Mouse (Mus musculus): ENCODE measurements at regions not wholly inside any gene's neighbourhood (a gene's known extent, or its start where the extent isn't known, plus 50 kb on each side); places are given as distances from the start of the nearest gene placed in this dataset.
"Not testable (repeated sequence)": the region's sequence is repeated elsewhere in the genome, so short reads cannot be mapped to it uniquely, and the experiment has no call there.

DNA sequence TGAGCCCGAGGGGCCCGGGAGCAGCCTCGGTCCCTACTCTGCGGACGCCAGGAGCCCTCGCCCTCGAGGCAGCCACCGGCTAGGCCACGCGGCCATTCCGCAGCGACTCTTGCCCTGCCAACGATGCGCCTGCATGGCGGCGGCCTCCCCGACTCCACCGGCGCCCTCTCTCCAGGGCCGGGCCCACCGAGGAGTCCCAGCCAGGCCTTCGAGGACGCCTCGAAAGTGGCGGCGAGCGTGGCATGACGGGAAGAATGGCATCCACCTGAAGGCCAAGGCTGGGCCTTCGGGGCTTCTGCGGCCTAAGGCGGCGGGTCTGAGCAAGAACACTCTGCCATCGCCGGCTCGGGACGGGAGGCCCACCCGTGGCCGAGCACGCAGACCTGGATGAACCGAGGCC is 124.6 kb upstream of the Zfp637 start:
- WGBS: 91% methylated on average over 12 of the region's 40 CpGs
- H3K27me3 ChIP-seq (replicated peaks; ENCODE audit: low read depth, poor library complexity, severe bottlenecking); H3K9me3 ChIP-seq; DNase-seq (ENCODE audit: low spot score); H3K27ac ChIP-seq (replicated peaks); H3K4me1 ChIP-seq; H3K36me3 ChIP-seq (replicated peaks); H3K4me3 ChIP-seq: not testable (repeated sequence)

DNA sequence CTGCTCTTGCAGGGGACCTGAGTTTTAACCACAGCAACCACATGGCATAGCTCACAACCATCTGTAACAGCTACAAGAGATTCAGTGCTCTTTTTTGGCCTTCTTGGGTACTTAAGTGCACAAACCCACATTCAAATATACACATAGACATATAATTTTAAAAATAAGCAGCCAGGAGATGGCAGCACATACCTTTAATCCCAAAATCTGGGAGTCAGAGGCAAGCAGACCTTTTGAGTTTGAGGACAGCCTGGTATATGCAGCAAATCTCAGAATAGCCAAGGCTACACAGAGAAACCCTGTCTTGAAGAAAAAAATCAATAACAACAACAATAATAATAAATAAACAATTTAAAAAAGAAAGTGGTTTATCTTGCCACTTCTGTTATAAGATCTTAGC is 88.6 kb upstream of the Zfp637 start:
- not testable (repeated sequence) for H3K27ac ChIP-seq (replicated peaks); H3K9me3 ChIP-seq; H3K36me3 ChIP-seq (replicated peaks); DNase-seq (ENCODE audit: low spot score); H3K4me3 ChIP-seq; H3K4me1 ChIP-seq; H3K27me3 ChIP-seq (replicated peaks; ENCODE audit: low read depth, poor library complexity, severe bottlenecking)

GRCm38 (mm10) chr6:117755682-117756081 is 85.3 kb upstream of the Zfp637 start:
- not testable (repeated sequence) for H3K9me3 ChIP-seq; H3K27ac ChIP-seq (replicated peaks); H3K36me3 ChIP-seq (replicated peaks); H3K4me3 ChIP-seq; H3K4me1 ChIP-seq; DNase-seq (ENCODE audit: low spot score); H3K27me3 ChIP-seq (replicated peaks; ENCODE audit: low read depth, poor library complexity, severe bottlenecking)
- WGBS: 91% methylated on average over 2 of the region's 2 CpGs

GRCm38 (mm10) chr6:117756176-117756575 is 84.8 kb upstream of the Zfp637 start:
- Histone ChIP-seq H3K4me3 (no peak overlapping the region), H3K27me3 (replicated peaks; ENCODE audit: low read depth, poor library complexity, severe bottlenecking) (no peaks in the 10 kb centered on the region), H3K4me1 (no peaks in the 10 kb centered on the region), H3K27ac (replicated peaks) (no peak overlapping the region), H3K9me3 (no peaks in the 10 kb centered on the region), H3K36me3 (replicated peaks) (no peaks in the 10 kb centered on the region)
- 72% methylated on average over 9 of the region's 9 CpGs for WGBS
- DNase-seq (ENCODE audit: low spot score): no peak

GRCm38 (mm10) chr6:117758516-117758915 is 82.5 kb upstream of the Zfp637 start:
- H3K27ac ChIP-seq (replicated peaks); H3K36me3 ChIP-seq (replicated peaks); H3K9me3 ChIP-seq; H3K4me1 ChIP-seq; H3K4me3 ChIP-seq; H3K27me3 ChIP-seq (replicated peaks; ENCODE audit: low read depth, poor library complexity, severe bottlenecking): not testable (repeated sequence)
- DNase-seq (ENCODE audit: low spot score): peak; percentile 45
- 15% methylated on average over 6 of the region's 6 CpGs for WGBS

GRCm38 (mm10) chr6:117771506-117771905 is 69.5 kb upstream of the Zfp637 start:
- H3K27ac ChIP-seq (replicated peaks): no peak overlapping the region
- no peak for DNase-seq (ENCODE audit: low spot score)
- WGBS: 85% methylated on average over 7 of the region's 7 CpGs
- no peaks in the 10 kb centered on the region for H3K27me3 ChIP-seq (replicated peaks; ENCODE audit: low read depth, poor library complexity, severe bottlenecking)
- H3K4me3 ChIP-seq: no peak overlapping the region
- H3K36me3 ChIP-seq (replicated peaks): no peaks in the 10 kb centered on the region
- H3K4me1 ChIP-seq: no peaks in the 10 kb centered on the region
- no peaks in the 10 kb centered on the region for H3K9me3 ChIP-seq

GRCm38 (mm10) chr6:117772396-117772795 is 68.6 kb upstream of the Zfp637 start:
- peaks cover 4% of the 10 kb centered on the region for H3K4me1 ChIP-seq
- no peaks in the 10 kb centered on the region for H3K27me3 ChIP-seq (replicated peaks; ENCODE audit: low read depth, poor library complexity, severe bottlenecking)
- H3K36me3 ChIP-seq (replicated peaks): no peaks in the 10 kb centered on the region
- H3K9me3 ChIP-seq: no peaks in the 10 kb centered on the region
- no peak overlapping the region for H3K4me3 ChIP-seq
- no peak for DNase-seq (ENCODE audit: low spot score)
- no peak overlapping the region for H3K27ac ChIP-seq (replicated peaks)

GRCm38 (mm10) chr6:117775304-117776050 is 65.5 kb upstream of the Zfp637 start:
- no peak overlapping the region for H3K4me3 ChIP-seq
- no peak for DNase-seq (ENCODE audit: low spot score)
- H3K9me3 ChIP-seq: no peaks in the 10 kb centered on the region
- no peak overlapping the region for H3K27ac ChIP-seq (replicated peaks)
- no peaks in the 10 kb centered on the region for H3K36me3 ChIP-seq (replicated peaks)
- H3K27me3 ChIP-seq (replicated peaks; ENCODE audit: low read depth, poor library complexity, severe bottlenecking): no peaks in the 10 kb centered on the region
- WGBS: 87% methylated on average over 11 of the region's 11 CpGs
- peaks cover 4% of the 10 kb centered on the region for H3K4me1 ChIP-seq

DNA sequence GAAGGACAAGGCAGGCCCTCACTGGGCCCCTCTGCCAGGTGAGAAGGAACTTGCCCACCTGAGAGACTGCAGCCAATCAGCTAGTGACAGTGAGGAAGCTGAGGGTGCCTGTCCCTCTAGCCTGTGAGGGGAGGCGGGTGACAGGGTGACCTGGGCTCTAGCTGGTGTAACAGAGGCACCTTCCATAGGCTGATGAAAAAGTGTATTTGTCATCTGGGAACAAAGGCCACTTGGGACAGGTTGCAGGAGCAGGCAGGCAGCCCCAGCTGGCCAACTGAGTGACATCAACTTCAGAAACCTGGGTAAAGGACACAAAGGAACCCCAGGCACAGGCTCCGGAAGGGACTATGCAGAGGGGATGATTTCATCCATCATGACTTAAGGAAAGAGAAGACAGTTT is 63.0 kb upstream of the Zfp637 start:
- H3K4me1 ChIP-seq: peaks cover 4% of the 10 kb centered on the region
- WGBS: 81% methylated on average over 2 of the region's 2 CpGs
- H3K27me3 ChIP-seq (replicated peaks; ENCODE audit: low read depth, poor library complexity, severe bottlenecking): no peaks in the 10 kb centered on the region
- H3K9me3 ChIP-seq: no peaks in the 10 kb centered on the region
- DNase-seq (ENCODE audit: low spot score): no peak
- H3K27ac ChIP-seq (replicated peaks): 0 out of 2 replicates have a peak overlapping the region, but pooled peaks have one; percentile 20
- no peaks in the 10 kb centered on the region for H3K36me3 ChIP-seq (replicated peaks)
- H3K4me3 ChIP-seq: no peak overlapping the region

- 83% methylated on average over 8 of the region's 8 CpGs for WGBS
- Histone ChIP-seq H3K27ac (replicated peaks) (0 out of 2 replicates have a peak overlapping the region, but pooled peaks have one; percentile 24), H3K36me3 (replicated peaks) (no peaks in the 10 kb centered on the region), H3K4me3 (no peak overlapping the region), H3K4me1 (peaks cover 4% of the 10 kb centered on the region), H3K27me3 (replicated peaks; ENCODE audit: low read depth, poor library complexity, severe bottlenecking) (no peaks in the 10 kb centered on the region), H3K9me3 (no peaks in the 10 kb centered on the region)
- no peak for DNase-seq (ENCODE audit: low spot score)
Measured at GRCm38 (mm10) chr6:117778481-117778880, 62.5 kb upstream of the Zfp637 start.

GRCm38 (mm10) chr6:117779020-117779419 is 62.0 kb upstream of the Zfp637 start:
- Histone ChIP-seq H3K9me3 (no peaks in the 10 kb centered on the region), H3K4me3 (no peak overlapping the region), H3K27me3 (replicated peaks; ENCODE audit: low read depth, poor library complexity, severe bottlenecking) (no peaks in the 10 kb centered on the region), H3K27ac (replicated peaks) (no peak overlapping the region), H3K36me3 (replicated peaks) (no peaks in the 10 kb centered on the region), H3K4me1 (peaks cover 4% of the 10 kb centered on the region)
- no peak for DNase-seq (ENCODE audit: low spot score)
- 86% methylated on average over 7 of the region's 7 CpGs for WGBS

- Histone ChIP-seq H3K4me1 (no peaks in the 10 kb centered on the region), H3K4me3 (no peak overlapping the region), H3K9me3 (no peaks in the 10 kb centered on the region), H3K27ac (replicated peaks) (no peak overlapping the region), H3K27me3 (replicated peaks; ENCODE audit: low read depth, poor library complexity, severe bottlenecking) (no peaks in the 10 kb centered on the region), H3K36me3 (replicated peaks) (no peaks in the 10 kb centered on the region)
- 80% methylated on average over 12 of the region's 12 CpGs for WGBS
- no peak for DNase-seq (ENCODE audit: low spot score)
Measured at GRCm38 (mm10) chr6:117788580-117789540, 52.1 kb upstream of the Zfp637 start.

DNA sequence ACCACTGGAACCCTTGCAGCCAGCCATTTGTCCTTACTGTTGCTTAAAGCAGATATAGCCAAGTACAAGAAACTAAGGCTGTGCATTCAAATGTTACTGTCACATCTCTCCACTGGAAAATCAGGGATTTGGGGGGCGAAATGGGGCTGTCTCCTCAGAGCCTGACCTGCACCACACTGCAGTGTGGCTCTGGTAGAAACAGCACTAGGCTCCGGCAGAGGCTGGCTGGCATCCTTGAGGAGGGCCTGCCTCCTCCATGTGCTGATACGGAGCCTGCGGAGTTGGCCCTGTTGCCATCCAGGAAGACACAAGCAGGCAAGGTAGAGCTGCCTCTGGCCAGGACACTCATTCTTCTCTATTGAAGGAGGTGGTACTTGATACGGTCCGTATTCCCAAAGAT is 50.4 kb upstream of the Zfp637 start:
- Histone ChIP-seq H3K27ac (replicated peaks) (no peak overlapping the region), H3K27me3 (replicated peaks; ENCODE audit: low read depth, poor library complexity, severe bottlenecking) (no peaks in the 10 kb centered on the region), H3K36me3 (replicated peaks) (no peaks in the 10 kb centered on the region), H3K9me3 (no peaks in the 10 kb centered on the region), H3K4me1 (no peaks in the 10 kb centered on the region), H3K4me3 (no peak overlapping the region)
- no peak for DNase-seq (ENCODE audit: low spot score)
- WGBS: 91% methylated on average over 6 of the region's 6 CpGs

Data from embryonic facial prominence, embryonic 10.5 days (tissue).